Mouse (Mus musculus) liver, embryonic 18 days (tissue): ENCODE data around the gene Emc8. TPM values are rescaled to one million over a fixed set of nuclear protein-coding genes. Genes with fewer than 3 reads are reported as not detected.

ENCODE experiments used
- polyA plus RNA-seq: library from polyadenylated mRNA; depleted of rRNA; stranded (reverse); fragments of >200 nt; gene quantifications from 2 replicates; pipeline ENCODE4 v1.2.3, GENCODE M21; 2012; rRNA removed

The Emc8 gene
- 31.2 and 40.3 TPM in 2 replicates for polyA plus RNA-seq

GRCm38 (mm10) chr8:120668374-120668905 is at the start of gene Emc8:
Gene Emc8, minus strand, starts transcription at chr8:120668573.

GRCm38 (mm10) chr8:120667561-120668373 is 606 bp downstream of the Emc8 start, which contains the start of the genes Gm27021 and Cox4i1:
Gene Gm27021, minus strand, starts transcription at chr8:120668079.
Gene Cox4i1, plus strand, starts transcription at chr8:120668222.

GRCm38 (mm10) chr8:120647532-120647931 is 20.8 kb downstream of the Emc8 start, which contains the start of gene 1190005I06Rik:
Gene 1190005I06Rik, minus strand, starts transcription at chr8:120647632.

Other genes starting within 250 kb of the Emc8 start
- gene Gins2, start 79.3 kb downstream of the Emc8 start, polyA plus RNA-seq = 17.8 and 19.6 TPM in 2 replicates
- gene 1190005I06Rik, start 20.9 kb downstream of the Emc8 start, polyA plus RNA-seq = 1.3 and 1.5 TPM in 2 replicates
- gene Gm27021, start 494 bp downstream of the Emc8 start, polyA plus RNA-seq = 0.14 and 0.31 TPM in 2 replicates
- gene Cox4i1, start 351 bp downstream of the Emc8 start, polyA plus RNA-seq = 684 and 724 TPM in 2 replicates
- gene Irf8, start 67.8 kb upstream of the Emc8 start, polyA plus RNA-seq = 6.8 and 7.4 TPM in 2 replicates